Mouse (Mus musculus) central nervous system, embryonic 14 days (tissue): ENCODE data around the gene Nubp1. TPM values are rescaled to one million over a fixed set of nuclear protein-coding genes. Genes with fewer than 3 reads are reported as not detected.

Source experiments
- polyA plus RNA-seq: library from polyadenylated mRNA; depleted of rRNA; stranded (reverse); fragments of >200 nt; gene quantifications from 2 replicates; pipeline ENCODE4 v1.2.3, GENCODE M21; 2012; rRNA removed

Gene Nubp1
- 43.5 and 44.9 TPM in 2 replicates for polyA plus RNA-seq

DNA sequence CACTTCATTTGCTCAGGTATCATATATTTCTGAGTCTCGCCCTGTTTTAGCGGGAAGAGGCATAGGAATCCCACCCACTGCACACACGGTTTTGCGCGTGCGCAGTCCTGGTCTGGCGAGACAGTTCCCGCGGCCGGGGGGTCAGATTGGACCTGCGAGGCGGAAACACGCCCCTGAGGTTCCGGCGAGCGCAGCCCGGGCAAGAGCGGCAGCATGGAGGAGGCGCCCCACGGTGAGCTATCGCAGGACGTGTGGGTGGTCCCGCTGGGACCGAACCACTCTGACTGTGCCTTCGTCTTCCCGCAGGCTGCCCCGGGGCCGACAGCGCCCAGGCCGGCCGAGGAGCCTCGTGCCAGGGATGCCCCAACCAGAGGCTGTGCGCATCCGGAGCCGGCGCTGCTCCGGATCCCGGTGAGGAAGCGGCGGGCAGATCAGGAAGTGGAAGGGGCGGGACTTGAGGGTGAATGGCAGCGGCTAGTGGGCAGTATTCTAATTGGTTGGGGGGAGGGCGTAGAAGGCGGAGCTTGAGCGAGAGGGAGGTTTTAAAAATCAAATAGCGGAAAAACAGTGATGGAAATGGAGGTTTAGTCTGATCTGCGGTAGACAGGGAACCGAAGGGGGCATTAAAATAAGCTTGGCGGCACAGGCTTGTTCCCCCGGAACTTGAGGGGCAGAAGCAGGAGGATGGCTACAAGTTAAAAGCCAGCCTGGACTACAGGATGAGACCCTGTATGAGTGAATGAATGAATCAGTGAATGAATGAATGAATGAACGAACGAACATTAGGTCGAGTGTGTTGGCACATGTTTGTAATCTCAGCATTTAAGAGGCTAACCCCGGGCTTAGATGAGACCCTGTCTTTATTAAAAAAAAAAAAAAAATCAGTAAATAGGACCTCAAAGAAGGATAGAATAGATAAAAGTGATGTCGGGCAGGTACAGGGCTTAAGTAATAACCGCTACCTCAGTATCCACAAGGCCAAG is at the start of gene Nubp1:
Gene Nubp1, plus strand, starts transcription at position 185 of the 983 bp plus-strand sequence.

DNA sequence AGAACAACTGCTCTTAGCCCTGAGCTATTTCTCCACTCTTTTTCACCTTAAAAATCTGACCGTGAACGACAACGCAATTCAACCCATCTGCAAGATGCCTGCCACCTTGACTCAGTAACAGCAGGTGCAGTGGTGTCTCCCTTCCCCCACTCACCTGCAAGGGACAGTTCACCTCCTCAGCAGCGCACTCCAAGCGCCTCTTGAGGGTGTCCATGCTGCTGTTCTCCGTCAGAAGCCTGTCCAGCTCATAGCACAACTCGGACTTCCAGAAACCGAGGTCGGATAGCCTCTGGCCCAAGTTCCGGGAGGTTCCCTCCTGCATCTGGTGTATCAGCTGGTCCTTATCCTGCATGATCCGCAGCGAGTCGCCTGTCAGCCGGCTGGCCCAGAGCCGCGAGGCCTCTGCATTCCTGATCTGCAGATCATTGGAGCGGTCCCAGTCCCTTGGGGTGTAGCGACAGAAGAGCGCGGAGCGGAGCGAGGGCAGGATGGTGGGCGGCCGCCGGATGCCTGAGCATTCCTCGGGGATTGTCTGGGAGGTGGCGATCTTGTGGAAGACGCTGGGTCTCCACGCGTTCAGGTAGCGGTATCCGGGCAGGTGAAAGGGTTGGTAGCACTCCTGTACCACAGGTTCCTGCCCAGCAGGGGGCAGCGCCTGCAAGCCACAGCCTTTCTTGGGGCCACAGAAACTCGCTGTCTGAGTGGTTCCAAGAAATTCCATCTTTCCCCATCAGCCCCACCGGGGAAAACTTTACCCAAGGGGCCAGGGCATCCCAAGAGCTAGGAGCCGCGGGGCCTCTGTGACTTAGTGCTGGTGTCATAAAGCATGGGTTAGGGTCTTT is 16.8 kb upstream of the Nubp1 start, which contains the start of gene Tekt5:
Gene Tekt5, minus strand, starts transcription at position 792 of the 842 bp plus-strand sequence.

DNA sequence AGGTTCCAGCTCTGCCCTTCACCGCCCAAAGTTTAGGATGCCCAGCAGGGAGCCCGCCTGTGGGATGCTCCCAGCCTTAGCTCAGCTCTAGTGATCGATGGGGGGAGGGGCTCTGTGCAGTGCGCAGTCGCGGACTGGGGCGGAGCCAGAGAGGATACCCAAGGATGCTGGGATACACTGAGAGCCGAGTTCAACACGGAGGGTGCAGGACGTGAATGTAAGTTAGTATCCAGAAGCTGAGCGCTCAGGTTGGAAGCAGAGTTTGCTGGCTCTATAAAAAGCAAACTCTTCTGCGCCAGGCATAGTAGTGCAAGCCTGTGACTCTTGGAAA is 35.5 kb downstream of the Nubp1 start, which contains the start of gene Tvp23a:
Gene Tvp23a, minus strand, starts transcription at position 99 of the 331 bp plus-strand sequence.

Other genes starting within 250 kb of the Nubp1 start
- gene Rpl39l, start 241.7 kb upstream of the Nubp1 start, polyA plus RNA-seq: 0.86 and 3.0 TPM in 2 replicates
- gene Atf7ip2, start 219.2 kb upstream of the Nubp1 start, polyA plus RNA-seq: 0.23 and 0.51 TPM in 2 replicates
- 5.6 and 9.1 TPM in 2 replicates for gene Emp2, start 98.0 kb upstream of the Nubp1 start, polyA plus RNA-seq
- gene Tekt5, start 16.5 kb upstream of the Nubp1 start, polyA plus RNA-seq: 3.3 and 4.0 TPM in 2 replicates
- gene Tvp23a, start 35.4 kb downstream of the Nubp1 start, polyA plus RNA-seq: 39.2 and 41.0 TPM in 2 replicates
- 0.02 and 0.04 TPM in 2 replicates for gene Ciita, start 68.1 kb downstream of the Nubp1 start, polyA plus RNA-seq
- 39.0 and 39.8 TPM in 2 replicates for gene Dexi, start 131.1 kb downstream of the Nubp1 start, polyA plus RNA-seq
- 27.9 and 30.8 TPM in 2 replicates for gene Clec16a, start 133.4 kb downstream of the Nubp1 start, polyA plus RNA-seq